Mouse (Mus musculus) hindbrain, embryonic 14.5 days (tissue): ENCODE measurements around the gene Yjefn3. TPM values are rescaled to one million over a fixed set of nuclear protein-coding genes. Genes with fewer than 3 reads are reported as not detected.

Experiments
- ATAC-seq: fragments of 200-750 bp; cut with Nextera tagmentation; 2 replicates; pipeline ENCODE4 v1.8.0; 2017; ENCODE audit warnings: moderate number of reproducible peaks, mild to moderate bottlenecking, moderate TSS enrichment, moderate library complexity; ENCODE audit not compliant: low FRiP score
- DNase-seq: peaks from one replicate; pipeline ENCODE4 v3.0.0-alpha.2; 2015; ENCODE audit warnings: low spot score
- H3K27ac ChIP-seq: fragments of 300-500 bp; sonication (generic); 2 replicates; pipeline ENCODE4 v1.5.1; 2014; ENCODE audit warnings: mild to moderate bottlenecking, moderate library complexity
- H3K27me3 ChIP-seq: fragments of 300-500 bp; sonication (generic); 2 replicates; pipeline ENCODE4 v1.6.1; 2014; ENCODE audit warnings: mild to moderate bottlenecking, low read length, mixed read lengths; ENCODE audit not compliant: control insufficient read depth, insufficient read depth
- H3K36me3 ChIP-seq: fragments of 300-500 bp; sonication (generic); replicated peaks from 2 replicates; pipeline ENCODE4 v1.6.1; 2014; ENCODE audit not compliant: control insufficient read depth, insufficient read depth
- H3K4me1 ChIP-seq: fragments of 300-500 bp; sonication (generic); replicated peaks from 2 replicates; pipeline ENCODE4 v1.6.1; 2014; ENCODE audit warnings: antibody characterized with exemption, low read length, mixed read lengths; ENCODE audit not compliant: control insufficient read depth, insufficient read depth
- H3K4me2 ChIP-seq: fragments of 300-500 bp; sonication (generic); replicated peaks from 2 replicates; pipeline ENCODE4 v1.6.1; 2014; ENCODE audit warnings: mild to moderate bottlenecking, moderate library complexity
- H3K4me3 ChIP-seq: fragments of 300-500 bp; sonication (generic); replicated peaks from 2 replicates; pipeline ENCODE4 v1.5.1; 2014; ENCODE audit warnings: mild to moderate bottlenecking, low read length
- H3K9ac ChIP-seq: fragments of 300-500 bp; sonication (generic); 2 replicates; pipeline ENCODE4 v1.6.1; 2014
- H3K9me3 ChIP-seq: fragments of 300-500 bp; sonication (generic); 2 replicates; pipeline ENCODE4 v1.6.1; 2016; ENCODE audit warnings: low read length; ENCODE audit not compliant: control insufficient read depth
- WGBS: fragments of 180-500 bp; shearing (Covaris S2); extraction: QIAGEN DNeasy Blood & Tissue Kit; methylation state at CpG from one replicate; pipeline ENCODE4 v1.1.7; 2014; 5-methylcytosine and 5-hydroxymethylcytosine counted together
- polyA plus RNA-seq: library from polyadenylated mRNA; unstranded; fragments of >200 nt; fragmentation: Nextera tagmentation; extraction: Ambion mirVana; gene quantifications from 2 replicates; pipeline ENCODE4 v1.2.1, GENCODE M21; 2014

Gene Yjefn3
- polyA plus RNA-seq, 1 experiment from 2014 or later: 12.3 TPM

GRCm38 (mm10) chr8:69863387-69864020 lies 39.0 kb downstream of the Yjefn3 start:
- no peak for DNase-seq
- Histone ChIP-seq H3K27ac (no peak overlapping the region), H3K4me1 (no peaks in the 10 kb centered on the region), H3K4me3 (no peak overlapping the region), H3K4me2 (no peak overlapping the region), H3K36me3 (peaks cover 33% of the 10 kb centered on the region; the same call in 1 of the 2 replicates), H3K27me3 (no peaks in the 10 kb centered on the region), H3K9me3 (no peaks in the 10 kb centered on the region), H3K9ac (no peak overlapping the region)
- ATAC-seq: no peak
- 91% methylated on average over 5 of the region's 5 CpGs for WGBS

- DNase-seq (no peak), ATAC-seq (no peak)
- no peaks in the 10 kb centered on the region for H3K9me3 ChIP-seq
- H3K27me3 ChIP-seq: no peaks in the 10 kb centered on the region
- H3K4me2 ChIP-seq: no peak overlapping the region
- H3K36me3 ChIP-seq: peaks cover 33% of the 10 kb centered on the region; the same call in 1 of the 2 replicates
- 74% methylated on average over 2 of the region's 2 CpGs for WGBS
- no peak overlapping the region for H3K27ac ChIP-seq
- no peak overlapping the region for H3K9ac ChIP-seq
- no peak overlapping the region for H3K4me3 ChIP-seq
- no peaks in the 10 kb centered on the region for H3K4me1 ChIP-seq
Observed at GRCm38 (mm10) chr8:69861251-69861650, 41.3 kb downstream of the Yjefn3 start.

GRCm38 (mm10) chr8:69860807-69861206 lies 41.7 kb downstream of the Yjefn3 start:
- no peaks in the 10 kb centered on the region for H3K4me1 ChIP-seq

GRCm38 (mm10) chr8:69853869-69854268 lies 48.6 kb downstream of the Yjefn3 start:
- H3K9me3 ChIP-seq: no peaks in the 10 kb centered on the region
- H3K27ac ChIP-seq: no peak overlapping the region
- no peak for ATAC-seq
- no peaks in the 10 kb centered on the region for H3K4me1 ChIP-seq
- DNase-seq: no peak
- 0 out of 2 replicates have a peak, but pooled peaks cover under 1% of the 10 kb centered on the region for H3K36me3 ChIP-seq
- no peak overlapping the region for H3K4me2 ChIP-seq
- 94% methylated on average over 10 of the region's 10 CpGs for WGBS
- no peak overlapping the region for H3K4me3 ChIP-seq
- no peak overlapping the region for H3K9ac ChIP-seq
- no peaks in the 10 kb centered on the region for H3K27me3 ChIP-seq

More at GRCm38 (mm10) chr8:69860807-69861206, 41.7 kb downstream of the Yjefn3 start:
- H3K9me3 ChIP-seq: no peaks in the 10 kb centered on the region
- no peak for DNase-seq
- H3K9ac ChIP-seq: no peak overlapping the region
- no peak overlapping the region for H3K27ac ChIP-seq
- no peaks in the 10 kb centered on the region for H3K27me3 ChIP-seq
- no peak for ATAC-seq
- WGBS: 58% methylated on average over 4 of the region's 4 CpGs
- H3K4me2 ChIP-seq: no peak overlapping the region
- H3K36me3 ChIP-seq: peaks cover 33% of the 10 kb centered on the region; the same call in 1 of the 2 replicates
- H3K4me3 ChIP-seq: no peak overlapping the region

GRCm38 (mm10) chr8:69850926-69851506 lies 51.5 kb downstream of the Yjefn3 start:
- no peaks in the 10 kb centered on the region for H3K27me3 ChIP-seq
- H3K9me3 ChIP-seq: no peaks in the 10 kb centered on the region
- no peak overlapping the region for H3K9ac ChIP-seq
- no peak overlapping the region for H3K4me2 ChIP-seq
- WGBS: 88% methylated on average over 7 of the region's 7 CpGs
- no peak overlapping the region for H3K27ac ChIP-seq
- H3K36me3 ChIP-seq: no peaks in the 10 kb centered on the region
- no peak overlapping the region for H3K4me3 ChIP-seq
- H3K4me1 ChIP-seq: no peaks in the 10 kb centered on the region
- DNase-seq (no peak), ATAC-seq (no peak)

- DNase-seq: no peak
- no peak overlapping the region for H3K4me3 ChIP-seq
Observed at GRCm38 (mm10) chr8:69849899-69850298, 52.6 kb downstream of the Yjefn3 start.

GRCm38 (mm10) chr8:69848951-69849350 lies 53.6 kb downstream of the Yjefn3 start:
- DNase-seq: no peak
- H3K9me3 ChIP-seq: no peaks in the 10 kb centered on the region
- no peak overlapping the region for H3K27ac ChIP-seq
- H3K4me1 ChIP-seq: no peaks in the 10 kb centered on the region
- H3K36me3 ChIP-seq: no peaks in the 10 kb centered on the region
- ATAC-seq: no peak
- no peak overlapping the region for H3K9ac ChIP-seq
- WGBS: 97% methylated on average over 8 of the region's 8 CpGs
- no peak overlapping the region for H3K4me3 ChIP-seq
- H3K27me3 ChIP-seq: no peaks in the 10 kb centered on the region
- no peak overlapping the region for H3K4me2 ChIP-seq

More at GRCm38 (mm10) chr8:69849899-69850298, 52.6 kb downstream of the Yjefn3 start:
- Histone ChIP-seq H3K9ac (no peak overlapping the region), H3K4me1 (no peaks in the 10 kb centered on the region), H3K27me3 (no peaks in the 10 kb centered on the region), H3K36me3 (no peaks in the 10 kb centered on the region), H3K27ac (no peak overlapping the region), H3K4me2 (no peak overlapping the region), H3K9me3 (no peaks in the 10 kb centered on the region)
- 43% methylated on average over 3 of the region's 3 CpGs for WGBS
- ATAC-seq: no peak

GRCm38 (mm10) chr8:69847167-69848065 lies 55.1 kb downstream of the Yjefn3 start:
- no peak overlapping the region for H3K27ac ChIP-seq
- H3K4me2 ChIP-seq: no peak overlapping the region
- no peaks in the 10 kb centered on the region for H3K27me3 ChIP-seq
- H3K9ac ChIP-seq: no peak overlapping the region
- H3K9me3 ChIP-seq: no peaks in the 10 kb centered on the region
- ATAC-seq (no peak), DNase-seq (no peak)
- no peaks in the 10 kb centered on the region for H3K4me1 ChIP-seq
- no peaks in the 10 kb centered on the region; the same call in 1 of the 2 replicates for H3K36me3 ChIP-seq
- whole genome bisulfite sequencing: 83% methylated on average over 3 of the region's 3 CpGs
- H3K4me3 ChIP-seq: no peak overlapping the region
